Mouse (Mus musculus) 3134 (cell line): ENCODE measurements around the gene Spef1.

Experiments used
- DNase-seq: peaks from one replicate; pipeline ENCODE4 v3.0.0-alpha.2; 2011; ENCODE audit warnings: low spot score; ENCODE audit not compliant: insufficient read length; ENCODE audit errors: extremely low read depth

The Spef1 gene

DNA sequence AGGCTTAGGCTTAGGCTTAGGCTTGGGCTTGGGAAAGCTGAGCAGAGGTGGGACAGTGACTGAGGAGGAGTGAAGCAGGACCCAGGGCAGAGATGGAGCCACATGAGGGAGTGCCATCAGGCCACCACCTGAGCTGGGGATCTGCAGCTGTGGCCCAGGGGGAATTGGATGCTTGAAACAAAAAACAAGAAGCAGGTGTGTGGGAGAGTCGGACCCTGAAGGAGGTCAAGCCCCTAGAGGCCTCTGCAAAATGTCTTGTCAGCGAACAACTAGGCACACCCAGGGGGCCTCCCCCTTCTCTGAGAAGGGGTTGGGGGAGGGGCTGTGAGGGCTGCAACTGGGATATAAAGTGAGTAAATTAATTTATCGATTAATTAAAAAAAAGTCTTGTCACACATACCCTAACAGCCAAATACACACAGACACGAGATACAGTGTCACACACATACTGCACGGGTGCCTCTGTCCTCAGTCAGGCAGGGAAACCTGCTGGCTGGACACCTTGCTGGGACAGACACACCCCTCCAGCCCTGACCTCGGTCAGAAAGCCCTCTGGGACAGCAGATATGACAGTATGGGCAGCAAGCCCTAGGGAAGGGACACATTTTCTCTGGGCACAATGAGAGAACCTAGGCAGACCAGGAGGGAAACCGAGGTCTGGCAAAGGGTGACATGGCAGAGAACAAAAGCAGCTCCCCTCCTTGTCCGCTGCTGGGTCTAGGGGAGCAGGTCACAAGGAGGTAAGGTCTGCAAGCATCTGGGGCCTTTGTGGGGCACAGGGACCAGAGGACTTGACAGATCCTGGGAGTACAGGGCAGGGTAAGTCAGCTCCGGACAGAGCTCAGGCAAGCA, 60.9 kb downstream of the Spef1 start:
- no peak for DNase-seq

DNA sequence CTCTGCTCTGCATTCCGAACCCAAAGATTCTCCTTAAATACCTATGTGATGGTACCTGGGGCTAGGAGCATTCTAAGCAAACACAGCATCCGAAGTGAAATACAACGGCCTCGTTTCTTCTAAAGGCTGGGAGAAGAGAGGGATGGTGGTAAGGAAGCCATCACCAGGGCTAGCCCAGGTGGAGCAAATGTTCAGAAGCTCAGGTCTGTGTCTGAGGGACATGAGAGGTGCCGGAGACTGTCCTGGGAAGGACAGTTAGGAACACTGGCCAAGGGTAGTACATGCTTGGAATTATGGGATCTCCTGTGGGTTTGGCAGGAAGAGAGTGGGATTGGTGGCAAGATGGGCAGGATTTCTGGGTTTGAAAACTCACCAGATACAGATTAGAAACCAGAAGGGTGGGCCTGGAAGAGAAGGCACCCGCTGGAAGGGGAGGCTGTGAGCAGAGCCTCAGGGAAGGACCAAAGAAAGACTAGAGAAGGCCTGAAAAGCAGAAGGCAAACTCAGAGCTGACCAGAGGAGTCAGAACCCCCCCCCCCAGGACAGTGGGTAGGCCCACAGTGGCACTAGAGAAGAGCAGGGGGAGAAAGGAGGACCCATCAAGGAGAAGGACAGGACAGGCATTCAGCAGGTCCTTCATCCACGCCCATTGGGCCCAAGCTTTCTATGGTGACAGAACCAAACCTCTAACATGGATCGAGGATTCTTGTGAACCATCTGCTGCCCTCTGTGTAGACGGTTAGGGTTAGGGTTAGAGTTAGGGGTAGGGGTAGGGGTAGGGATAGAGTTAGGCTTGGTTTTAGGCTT, 61.7 kb downstream of the Spef1 start:
- no peak for DNase-seq

DNA sequence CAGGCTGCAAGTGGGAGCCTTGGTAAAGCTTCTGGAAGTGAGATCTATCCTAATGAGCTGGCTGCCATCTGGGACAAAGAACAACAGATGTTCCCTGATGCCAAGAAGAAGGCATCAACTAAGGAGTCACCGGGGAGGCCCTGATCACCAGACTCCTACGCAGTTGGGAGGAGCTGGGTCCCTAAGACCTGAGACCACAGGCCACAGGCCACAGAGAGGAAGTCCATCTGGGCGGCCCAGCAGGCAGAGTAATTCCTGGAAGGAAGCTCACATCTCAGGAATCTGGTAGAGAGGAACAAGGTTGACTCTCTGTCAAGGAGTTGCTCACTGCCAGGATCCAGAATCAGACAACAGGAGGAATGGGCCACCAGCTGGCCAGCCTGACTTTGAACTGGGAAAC, 62.9 kb downstream of the Spef1 start:
- DNase-seq, result no peak
